Mouse (Mus musculus) spleen, adult 2 months (tissue): ENCODE measurements around the gene Ube2m.

Experiments used
- CTCF ChIP-seq: fragments of 200-500 bp; IDR thresholded peaks from 2 replicates; pipeline ENCODE4 v1.5.1; 2011; ENCODE audit warnings: mild to moderate bottlenecking, inconsistent platforms; ENCODE audit not compliant: insufficient read depth, insufficient read length, insufficient replicate concordance; ENCODE audit errors: extremely low read depth
- POLR2A ChIP-seq: fragments of 200-500 bp; IDR thresholded peaks from 2 replicates; pipeline ENCODE4 v1.6.1; 2011; ENCODE audit warnings: low read depth, low read length, inconsistent platforms

GRCm38 (mm10) chr7:13046084-13046483 is 8.0 kb upstream of the Ube2m start:
- TF ChIP-seq CTCF: peak; percentile 75; the same call in 1 of the 2 replicates
- TF ChIP-seq POLR2A: no peak
